Mouse (Mus musculus) hindbrain, postnatal 0 days (tissue): Measurements from ENCODE around the gene Arhgap19. TPM values are rescaled to one million over a fixed set of nuclear protein-coding genes. Genes with fewer than 3 reads are reported as not detected.
A peak's percentile ranks its signal among the peaks of the same experiment; 100 is the strongest.

ENCODE experiments used
- ATAC-seq: fragments of 200-750 bp; cut with Nextera tagmentation; 2 replicates; pipeline ENCODE4 v1.8.0; 2017; ENCODE audit warnings: mild to moderate bottlenecking, moderate TSS enrichment, moderate library complexity
- DNase-seq: peaks from one replicate; pipeline ENCODE4 v3.0.0-alpha.2; 2015; ENCODE audit warnings: low spot score
- H3K27ac ChIP-seq: fragments of 300-500 bp; sonication (generic); 2 replicates; pipeline ENCODE4 v1.5.1; 2014; ENCODE audit warnings: mild to moderate bottlenecking
- H3K27me3 ChIP-seq: fragments of 300-500 bp; sonication (generic); 2 replicates; pipeline ENCODE4 v1.6.1; 2014; ENCODE audit warnings: low read length, mixed read lengths; ENCODE audit not compliant: insufficient read depth
- H3K36me3 ChIP-seq: fragments of 300-500 bp; sonication (generic); 2 replicates; pipeline ENCODE4 v1.6.1; 2014; ENCODE audit warnings: low read length, mixed read lengths; ENCODE audit not compliant: insufficient read depth
- H3K4me1 ChIP-seq: fragments of 300-500 bp; sonication (generic); 2 replicates; pipeline ENCODE4 v1.6.1; 2014; ENCODE audit warnings: antibody characterized with exemption, low read length, mixed read lengths; ENCODE audit not compliant: insufficient read depth
- H3K4me2 ChIP-seq: fragments of 300-500 bp; sonication (generic); 2 replicates; pipeline ENCODE4 v1.6.1; 2014; ENCODE audit warnings: low read depth, mild to moderate bottlenecking, low read length, moderate library complexity, mixed read lengths
- H3K4me3 ChIP-seq: fragments of 300-500 bp; sonication (generic); 2 replicates; pipeline ENCODE4 v1.5.1; 2014; ENCODE audit warnings: low read length
- H3K9ac ChIP-seq: fragments of 300-500 bp; sonication (generic); replicated peaks from 2 replicates; pipeline ENCODE4 v1.6.1; 2014; ENCODE audit warnings: mild to moderate bottlenecking, low read length, moderate library complexity, mixed read lengths
- H3K9me3 ChIP-seq: fragments of 300-500 bp; sonication (generic); 2 replicates; pipeline ENCODE4 v1.6.1; 2016; ENCODE audit warnings: low read length, mixed read lengths
- CTCF ChIP-seq: IDR thresholded peaks from 2 replicates; pipeline ENCODE4 v1.5.1; 2016; ENCODE audit warnings: antibody characterized with exemption, control low read depth, low read depth
- WGBS: fragments of 180-500 bp; shearing (Covaris S2); extraction: QIAGEN DNeasy Blood & Tissue Kit; methylation state at CpG from one replicate; pipeline ENCODE4 v1.1.7; 2014; 5-methylcytosine and 5-hydroxymethylcytosine counted together
- polyA plus RNA-seq: library from polyadenylated mRNA; unstranded; fragments of >200 nt; fragmentation: Nextera tagmentation; extraction: Ambion mirVana; gene quantifications from 2 replicates; pipeline ENCODE4 v1.2.1, GENCODE M21; 2015
- total RNA-seq: library from RNA; depleted of rRNA; stranded (reverse); fragments of >200 nt; gene quantifications from 2 replicates; pipeline ENCODE4 v1.2.3, GENCODE M21; 2014

Arhgap19 gene
- total and polyA plus RNA-seq, 2 experiments from 2014 or later: 3.9 to 5.5 TPM

DNA sequence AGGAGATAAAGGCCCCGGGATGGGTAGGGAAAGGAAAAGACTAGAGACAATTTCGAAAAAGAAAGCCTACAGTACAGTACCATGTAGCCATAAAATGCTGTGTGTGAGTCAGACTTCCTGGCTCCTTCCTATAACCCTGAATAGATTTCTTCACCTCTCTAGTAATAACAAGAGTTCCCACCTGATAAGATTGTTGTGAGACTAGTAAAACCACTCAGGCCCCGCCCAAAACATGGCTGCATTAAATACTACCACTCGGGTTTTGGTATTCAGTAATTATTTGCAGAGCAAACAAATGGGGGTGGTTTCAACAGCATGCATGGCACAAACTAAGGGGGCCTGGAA, 36.0 kb upstream of the Arhgap19 start:
- H3K27me3 ChIP-seq: no peaks in the 10 kb centered on the region
- WGBS: 73% methylated on average over 4 of the region's 4 CpGs
- TF ChIP-seq CTCF: no peak
- H3K9ac ChIP-seq: no peak overlapping the region
- H3K9me3 ChIP-seq: no peaks in the 10 kb centered on the region
- DNase-seq: no peak
- ATAC-seq: no peak
- H3K4me3 ChIP-seq: no peak overlapping the region
- H3K4me1 ChIP-seq: peaks cover 2% of the 10 kb centered on the region; the same call in 1 of the 2 replicates
- no peaks in the 10 kb centered on the region for H3K36me3 ChIP-seq
- no peak overlapping the region for H3K27ac ChIP-seq
- H3K4me2 ChIP-seq: no peak overlapping the region

DNA sequence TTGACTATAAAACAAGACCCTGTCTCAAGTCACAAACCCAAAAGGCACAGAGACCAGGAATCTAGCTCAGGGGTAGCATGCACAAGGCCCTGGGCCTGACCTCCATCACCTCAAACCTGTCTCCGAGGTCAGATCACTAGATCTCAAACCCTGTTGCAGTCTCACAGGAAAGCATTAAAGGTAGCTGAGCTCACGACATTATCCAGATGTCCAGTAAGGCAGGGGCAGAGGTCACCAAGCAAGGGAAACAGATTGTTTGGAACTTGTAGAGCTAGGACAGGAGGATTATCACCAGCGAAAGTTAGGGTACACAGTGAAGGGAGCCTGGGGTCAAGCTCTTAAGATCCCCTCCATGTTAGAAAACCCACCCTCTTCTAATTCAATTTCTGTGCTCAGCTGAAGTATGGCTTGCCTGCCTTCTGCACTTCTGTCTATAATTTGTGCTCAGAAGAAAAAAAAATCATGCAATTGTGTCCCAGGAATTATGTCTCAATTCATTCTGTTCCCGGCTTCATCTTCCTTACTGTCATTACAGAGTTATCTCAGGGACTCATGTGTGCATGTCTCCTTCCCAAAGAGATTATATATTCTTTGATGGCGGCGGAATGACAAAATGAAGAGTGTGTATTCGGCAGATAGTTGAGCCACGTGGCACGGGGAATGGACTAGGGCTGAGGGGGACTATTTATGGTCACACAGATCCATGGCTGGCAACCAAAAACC, 35.5 kb upstream of the Arhgap19 start:
- no peaks in the 10 kb centered on the region for H3K36me3 ChIP-seq

DNA sequence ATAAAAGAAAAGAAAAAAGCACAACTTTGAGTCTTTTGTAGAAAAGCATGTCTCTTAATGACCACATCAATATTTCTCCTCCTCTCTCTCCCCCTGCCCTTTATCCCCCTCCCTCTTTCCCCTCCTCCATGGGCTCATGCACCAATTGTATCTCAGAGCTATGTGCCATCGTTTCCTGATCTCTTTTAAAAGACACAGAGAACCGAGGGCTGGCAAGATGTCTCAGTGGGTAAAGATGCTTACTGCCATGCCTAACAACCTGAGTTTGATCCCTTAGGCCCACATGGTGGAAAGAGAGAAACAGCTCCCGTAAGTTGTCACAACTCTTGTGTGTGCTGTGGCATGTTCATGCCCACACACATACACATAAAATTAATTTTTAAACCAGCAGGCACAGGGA, 34.9 kb upstream of the Arhgap19 start:
- no peak for DNase-seq
- Histone ChIP-seq H3K9ac (no peak overlapping the region), H3K36me3 (no peaks in the 10 kb centered on the region), H3K27ac (no peak overlapping the region), H3K4me3 (no peak overlapping the region), H3K4me1 (peaks cover 10% of the 10 kb centered on the region; the same call in 1 of the 2 replicates), H3K9me3 (no peaks in the 10 kb centered on the region), H3K4me2 (no peak overlapping the region), H3K27me3 (no peaks in the 10 kb centered on the region)
- no peak for ATAC-seq
- TF ChIP-seq CTCF: no peak
- 49% methylated on average over 3 of the region's 3 CpGs for WGBS

More for the DNA sequence above, 35.5 kb upstream of the Arhgap19 start:
- no peak for TF ChIP-seq CTCF
- H3K27ac ChIP-seq: no peak overlapping the region
- H3K9me3 ChIP-seq: no peaks in the 10 kb centered on the region
- H3K4me3 ChIP-seq: no peak overlapping the region
- no peak overlapping the region for H3K4me2 ChIP-seq
- ATAC-seq (no peak), DNase-seq (no peak)
- 78% methylated on average over 9 of the region's 9 CpGs for WGBS
- H3K4me1 ChIP-seq: peaks cover 6% of the 10 kb centered on the region; the same call in 1 of the 2 replicates
- no peak overlapping the region for H3K9ac ChIP-seq
- no peaks in the 10 kb centered on the region for H3K27me3 ChIP-seq

DNA sequence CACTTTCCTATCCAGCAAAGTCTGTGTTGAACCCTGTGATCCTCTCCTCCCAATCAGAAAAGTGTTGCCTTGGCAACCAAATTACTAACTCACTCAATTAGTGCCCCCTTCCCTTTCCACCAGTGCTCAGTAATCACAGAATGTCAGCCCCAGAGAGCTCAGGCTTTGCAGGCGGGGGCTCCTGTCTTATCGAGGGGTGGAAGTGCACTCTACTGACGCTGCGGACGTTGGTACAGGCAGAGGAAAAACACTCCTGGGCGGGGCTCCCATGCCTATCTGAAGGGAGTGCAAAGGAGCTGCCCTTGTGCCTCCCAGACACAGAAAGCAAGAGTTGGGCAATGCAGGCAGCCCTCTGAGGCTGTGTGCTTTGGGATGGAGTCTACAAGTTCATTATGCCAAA, 34.0 kb upstream of the Arhgap19 start:
- Histone ChIP-seq H3K4me2 (peak overlapping the region; percentile 35), H3K27me3 (no peaks in the 10 kb centered on the region), H3K36me3 (no peaks in the 10 kb centered on the region), H3K4me3 (no peak overlapping the region), H3K9ac (no peak overlapping the region), H3K9me3 (no peaks in the 10 kb centered on the region), H3K27ac (0 out of 2 replicates have a peak overlapping the region, but pooled peaks have one; percentile 5), H3K4me1 (peaks cover 13% of the 10 kb centered on the region; the same call in 1 of the 2 replicates)
- 2% methylated on average over 6 of the region's 6 CpGs for WGBS
- ATAC-seq (peak; percentile 63), DNase-seq (peak; percentile 69)
- TF ChIP-seq CTCF: no peak

DNA sequence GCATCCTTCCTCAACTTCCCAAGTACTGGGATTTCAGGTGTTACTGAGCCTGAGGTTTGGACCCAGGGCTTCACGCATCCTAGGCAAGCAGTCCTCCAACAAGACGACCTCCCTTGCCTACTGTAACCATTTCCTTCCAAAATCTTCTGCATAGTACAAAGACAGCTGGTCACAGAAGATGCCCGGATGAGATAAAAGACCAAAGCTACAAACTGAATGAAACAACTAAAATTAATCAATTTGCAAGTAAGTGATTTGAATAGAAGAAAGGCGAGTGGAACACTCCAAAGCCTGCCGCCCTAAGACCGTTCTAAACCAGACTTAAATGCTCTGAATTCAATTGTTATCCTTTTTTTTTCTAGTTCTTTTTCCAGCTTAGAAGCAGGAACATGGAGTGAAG, 33.6 kb upstream of the Arhgap19 start:
- ATAC-seq (no peak), DNase-seq (no peak)
- no peaks in the 10 kb centered on the region for H3K36me3 ChIP-seq
- 45% methylated on average over 6 of the region's 6 CpGs for WGBS
- no peak overlapping the region for H3K9ac ChIP-seq
- no peak for TF ChIP-seq CTCF
- H3K9me3 ChIP-seq: no peaks in the 10 kb centered on the region
- H3K4me2 ChIP-seq: peak overlapping the region; percentile 35
- 0 out of 2 replicates have a peak overlapping the region, but pooled peaks have one; percentile 5 for H3K27ac ChIP-seq
- no peak overlapping the region for H3K4me3 ChIP-seq
- H3K4me1 ChIP-seq: peaks cover 13% of the 10 kb centered on the region; the same call in 1 of the 2 replicates
- no peaks in the 10 kb centered on the region for H3K27me3 ChIP-seq

DNA sequence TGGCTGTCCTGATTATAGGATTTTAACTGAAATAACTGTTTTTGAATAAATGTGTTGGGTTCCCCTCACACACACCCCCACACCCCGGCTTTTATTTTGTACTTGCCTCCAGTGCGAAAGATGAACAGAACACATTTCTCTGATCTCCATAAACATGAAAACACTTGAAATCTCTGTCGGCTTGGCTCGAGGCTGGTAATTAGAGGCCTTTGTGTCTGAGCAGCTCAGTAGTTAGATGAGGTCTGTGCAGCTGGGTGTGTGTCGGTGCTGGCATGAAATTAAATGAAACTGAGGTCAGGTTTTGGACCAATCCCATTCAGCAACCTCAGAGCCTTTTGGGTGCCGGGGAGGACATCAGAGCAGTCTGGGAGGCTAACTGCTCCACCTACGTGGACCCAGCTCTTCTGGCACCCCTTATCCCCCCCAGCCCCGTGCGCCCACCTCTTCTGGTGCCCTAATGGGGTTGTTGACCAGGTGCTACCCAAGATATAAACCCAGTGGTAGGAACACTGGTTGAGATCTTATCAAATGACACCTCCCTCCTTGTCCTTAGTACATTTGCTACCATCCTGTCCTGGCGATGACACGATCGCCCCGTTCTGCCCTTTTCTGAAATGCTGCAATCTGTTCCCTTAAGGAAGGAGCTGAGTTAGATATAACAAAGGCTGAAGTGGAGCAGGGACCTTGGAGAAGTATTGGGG, 30.8 kb upstream of the Arhgap19 start:
- Histone ChIP-seq H3K4me1 (peaks cover 13% of the 10 kb centered on the region; the same call in 1 of the 2 replicates), H3K27me3 (no peaks in the 10 kb centered on the region), H3K4me3 (0 out of 2 replicates have a peak overlapping the region, but pooled peaks have one; percentile 71), H3K4me2 (peak overlapping the region; percentile 91), H3K9ac (no peak overlapping the region; the same call in 1 of the 2 replicates), H3K36me3 (no peaks in the 10 kb centered on the region), H3K9me3 (no peaks in the 10 kb centered on the region), H3K27ac (no peak overlapping the region)
- no peak for DNase-seq
- no peak for ATAC-seq
- no peak for TF ChIP-seq CTCF
- WGBS: 64% methylated on average over 13 of the region's 13 CpGs
